Mouse (Mus musculus) CH12.LX (cell line): ENCODE data around the gene Mok. TPM values are rescaled to one million over a fixed set of nuclear protein-coding genes. Genes with fewer than 3 reads are reported as not detected.

Experiments used
- DNase-seq: peaks from one replicate; pipeline ENCODE4 v3.0.0-alpha.2; 2013; ENCODE audit errors: extremely low read depth
- H3K27ac ChIP-seq: 2 replicates; pipeline ENCODE4 v1.5.1; 2012; ENCODE audit warnings: low read depth, mild to moderate bottlenecking, control low read depth, moderate library complexity; ENCODE audit not compliant: insufficient read depth
- H3K27me3 ChIP-seq: replicated peaks from 2 replicates; pipeline ENCODE3; 2012; ENCODE audit warnings: inconsistent platforms
- H3K36me3 ChIP-seq, 2 experiments: replicated peaks in 1 of 2; 2 replicates each; pipeline versions ENCODE3 to v1.6.1; 2012; ENCODE audit warnings: inconsistent platforms in 1 of 2, low read length in 1 of 2, mild to moderate bottlenecking in 1 of 2, mixed read lengths in 1 of 2, moderate library complexity in 1 of 2; ENCODE audit not compliant: control insufficient read depth in 1 of 2, insufficient read depth in 1 of 2
- H3K4me1 ChIP-seq, 2 experiments: 2 replicates each; pipeline ENCODE4 v1.6.1; 2012; ENCODE audit warnings: inconsistent platforms in 1 of 2, moderate library complexity in 1 of 2; ENCODE audit not compliant: insufficient read depth in 2 of 2, control insufficient read depth in 1 of 2
- H3K4me2 ChIP-seq: 2 replicates; pipeline ENCODE4 v1.6.1; 2012; ENCODE audit warnings: low read depth, mild to moderate bottlenecking, control low read depth; ENCODE audit not compliant: poor library complexity, insufficient read depth, severe bottlenecking
- H3K4me3 ChIP-seq, 3 experiments: fragments of 150-350 bp in 1 of 3; sonication (generic) in 1 of 3; replicated peaks in 1 of 3; 2 replicates each; pipeline versions ENCODE3 to v1.5.1; 2011 to 2012; ENCODE audit warnings: low read depth in 2 of 3, low read length in 2 of 3, mild to moderate bottlenecking in 2 of 3, moderate library complexity in 2 of 3, control low read depth in 1 of 3, improper control_type of control experiment in 1 of 3, inconsistent platforms in 1 of 3, mixed read lengths in 1 of 3; ENCODE audit not compliant: poor library complexity in 1 of 3
- H3K79me2 ChIP-seq: replicated peaks from 2 replicates; pipeline ENCODE4 v1.6.1; 2012; ENCODE audit warnings: mild to moderate bottlenecking, moderate library complexity; ENCODE audit not compliant: control insufficient read depth, poor library complexity, insufficient read depth, severe bottlenecking; ENCODE audit errors: extremely low read depth
- H3K9ac ChIP-seq: 2 replicates; pipeline ENCODE4 v1.6.1; 2012; ENCODE audit warnings: low read depth, mild to moderate bottlenecking, control low read depth, moderate library complexity; ENCODE audit not compliant: insufficient read depth
- H3K9me3 ChIP-seq: replicated peaks from 2 replicates; pipeline ENCODE3; 2012; ENCODE audit warnings: low read length, inconsistent platforms, mixed read lengths
- BHLHE40 ChIP-seq: IDR thresholded peaks from 2 replicates; pipeline ENCODE4 v1.6.1; 2011; ENCODE audit warnings: mild to moderate bottlenecking, low read depth, low read length, improper control_type of control experiment
- CHD1 ChIP-seq: IDR thresholded peaks from 2 replicates; pipeline ENCODE4 v1.6.1; 2012; ENCODE audit warnings: low read depth, low read length, improper control_type of control experiment, inconsistent platforms
- ELF1 ChIP-seq: IDR thresholded peaks from 2 replicates; pipeline ENCODE4 v1.6.1; 2014; ENCODE audit warnings: low read depth, mild to moderate bottlenecking, inconsistent platforms, low read length, improper control_type of control experiment
- GABPA ChIP-seq: IDR thresholded peaks from 2 replicates; pipeline ENCODE4 v1.6.1; 2012; ENCODE audit warnings: low read depth, low read length, improper control_type of control experiment, inconsistent platforms; ENCODE audit not compliant: insufficient replicate concordance
- IRF4 ChIP-seq: IDR thresholded peaks from 2 replicates; pipeline ENCODE4 v1.6.1; 2014; ENCODE audit warnings: low read depth, mild to moderate bottlenecking, inconsistent platforms, low read length, improper control_type of control experiment
- JUN ChIP-seq: IDR thresholded peaks from 2 replicates; pipeline ENCODE4 v1.6.1; 2011; ENCODE audit warnings: low read depth, mild to moderate bottlenecking, low read length, improper control_type of control experiment, moderate library complexity; ENCODE audit not compliant: insufficient read depth
- KAT2A ChIP-seq: IDR thresholded peaks from 2 replicates; pipeline ENCODE4 v1.6.1; 2012; ENCODE audit warnings: low read length, improper control_type of control experiment, inconsistent platforms; ENCODE audit not compliant: insufficient replicate concordance
- MEF2A ChIP-seq: IDR thresholded peaks from 2 replicates; pipeline ENCODE4 v1.6.1; 2014; ENCODE audit warnings: low read depth, mild to moderate bottlenecking, inconsistent platforms, low read length, improper control_type of control experiment, borderline replicate concordance
- MYC ChIP-seq: IDR thresholded peaks from 2 replicates; pipeline ENCODE4 v1.6.1; 2011; ENCODE audit warnings: low read depth, mild to moderate bottlenecking, improper control_type of control experiment, low read length
- NRF1 ChIP-seq: IDR thresholded peaks from 2 replicates; pipeline ENCODE4 v1.6.1; 2014; ENCODE audit warnings: low read depth, mild to moderate bottlenecking, inconsistent platforms, low read length, improper control_type of control experiment, moderate library complexity
- PAX5 ChIP-seq: IDR thresholded peaks from 2 replicates; pipeline ENCODE4 v1.6.1; 2012; ENCODE audit warnings: low read length, inconsistent platforms, mixed read lengths
- POLR2A ChIP-seq: IDR thresholded peaks from 2 replicates; pipeline ENCODE4 v1.6.1; 2011; ENCODE audit warnings: low read depth, mild to moderate bottlenecking, improper control_type of control experiment, low read length
- POLR2AphosphoS2 ChIP-seq: IDR thresholded peaks from 2 replicates; pipeline ENCODE4 v1.6.1; 2011; ENCODE audit warnings: low read depth, low read length, improper control_type of control experiment
- RAD21 ChIP-seq: IDR thresholded peaks from 2 replicates; pipeline ENCODE4 v1.6.1; 2011; ENCODE audit warnings: low read depth, mild to moderate bottlenecking, low read length, improper control_type of control experiment, moderate library complexity
- RCOR1 ChIP-seq: conservative IDR thresholded peaks from 2 replicates; pipeline ENCODE4 v1.6.1; 2012; ENCODE audit warnings: low read depth, mild to moderate bottlenecking, inconsistent platforms, low read length, improper control_type of control experiment
- SMC3 ChIP-seq: IDR thresholded peaks from 2 replicates; pipeline ENCODE4 v1.6.1; 2011; ENCODE audit warnings: low read depth, low read length, improper control_type of control experiment
- TCF12 ChIP-seq: IDR thresholded peaks from 2 replicates; pipeline ENCODE4 v1.6.1; 2014; ENCODE audit warnings: low read depth, mild to moderate bottlenecking, inconsistent platforms, low read length, improper control_type of control experiment
- UBTF ChIP-seq: IDR thresholded peaks from 2 replicates; pipeline ENCODE4 v1.6.1; 2012; ENCODE audit warnings: low read depth, mild to moderate bottlenecking, inconsistent platforms, low read length, improper control_type of control experiment, moderate library complexity
- USF1 ChIP-seq: IDR thresholded peaks from 2 replicates; pipeline ENCODE4 v1.6.1; 2014; ENCODE audit warnings: low read depth, mild to moderate bottlenecking, inconsistent platforms, low read length, improper control_type of control experiment
- ZC3H11A ChIP-seq: IDR thresholded peaks from 2 replicates; pipeline ENCODE4 v1.6.1; 2012; ENCODE audit warnings: low read depth, mild to moderate bottlenecking, inconsistent platforms, low read length, improper control_type of control experiment
- ZKSCAN1 ChIP-seq: IDR thresholded peaks from 2 replicates; pipeline ENCODE4 v1.6.1; 2012; ENCODE audit warnings: low read depth, inconsistent platforms, low read length, improper control_type of control experiment, borderline replicate concordance
- ZMIZ1 ChIP-seq: IDR thresholded peaks from 2 replicates; pipeline ENCODE4 v1.6.1; 2012; ENCODE audit warnings: low read depth, mild to moderate bottlenecking, inconsistent platforms, low read length, improper control_type of control experiment
- ZNF384 ChIP-seq: IDR thresholded peaks from 2 replicates; pipeline ENCODE4 v1.6.1; 2012; ENCODE audit warnings: low read depth, low read length, improper control_type of control experiment, inconsistent platforms
- dilution Hi-C: fragments of 300-500 bp; cut with MboI; formaldehyde crosslinking; loops from 2 replicates; pipeline ENCODE4 v1.14.3; 2020; ENCODE audit warnings: low sequenced_read_pairs; ENCODE audit not compliant: extremely low pct_unique_long_range_greater_than_20kb, extremely low pct_ligation_motif_present
- in situ Hi-C: fragments of 300-500 bp; cut with MboI; formaldehyde crosslinking; loops from 3 replicates; pipeline ENCODE4 v1.14.3; 2019; ENCODE audit warnings: low sequenced_read_pairs, low pct_ligation_motif_present, low pct_unique_long_range_greater_than_20kb, mixed read lengths
- polyA plus RNA-seq: library from polyadenylated mRNA; unstranded; fragments of >175 nt; gene quantifications from 2 replicates; pipeline ENCODE4 v1.2.1, GENCODE M21; 2012; ENCODE audit warnings: low read depth; ENCODE audit not compliant: insufficient read length
- total RNA-seq, 2 experiments: library from RNA; depleted of rRNA; stranded (reverse); fragments of 300-350 nt in 1 of 2; fragments of >200 nt in 1 of 2; gene quantifications; 2 replicates each; pipeline ENCODE4 v1.2.3; 2012 to 2014

The Mok gene
- total and polyA plus RNA-seq, 3 experiments = 7.1 to 11.0 (median 9.8) TPM

DNA sequence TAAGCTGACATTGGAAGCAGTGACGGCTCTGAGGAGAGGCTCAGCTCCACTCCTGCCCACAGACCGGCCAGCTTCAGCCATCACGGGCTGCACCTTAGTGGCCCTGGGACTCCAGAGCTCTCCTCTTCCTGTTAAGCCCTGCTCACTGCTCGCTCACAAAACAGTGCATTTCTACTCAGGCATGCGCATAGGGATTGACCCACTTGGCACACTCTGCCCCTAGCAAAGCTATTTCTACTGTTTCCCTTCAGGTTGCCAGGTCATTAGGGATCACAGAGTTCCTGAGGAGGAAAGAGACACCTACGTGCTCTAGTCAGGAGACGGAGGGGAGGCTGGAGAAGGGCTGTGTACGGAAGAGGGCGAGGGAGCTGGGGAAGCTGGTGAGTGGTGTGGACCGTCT, 25.2 kb upstream of the Mok start:
- no peak for TF ChIP-seq TCF12
- no peak for DNase-seq
- no peaks in the 10 kb centered on the region for H3K4me1 ChIP-seq
- peaks cover 3% of the 10 kb centered on the region for H3K9me3 ChIP-seq
- dilution Hi-C loops = no loop called here
- H3K4me3 ChIP-seq = no peak overlapping the region
- no peak overlapping the region for H3K4me2 ChIP-seq
- peaks cover 78 to 92% of the 10 kb centered on the region in 2 experiments for H3K36me3 ChIP-seq
- H3K9ac ChIP-seq = no peak overlapping the region
- H3K27ac ChIP-seq = no peak overlapping the region
- no peaks in the 10 kb centered on the region for H3K79me2 ChIP-seq
- no peaks in the 10 kb centered on the region for H3K27me3 ChIP-seq
- in situ Hi-C loops = no loop called here

DNA sequence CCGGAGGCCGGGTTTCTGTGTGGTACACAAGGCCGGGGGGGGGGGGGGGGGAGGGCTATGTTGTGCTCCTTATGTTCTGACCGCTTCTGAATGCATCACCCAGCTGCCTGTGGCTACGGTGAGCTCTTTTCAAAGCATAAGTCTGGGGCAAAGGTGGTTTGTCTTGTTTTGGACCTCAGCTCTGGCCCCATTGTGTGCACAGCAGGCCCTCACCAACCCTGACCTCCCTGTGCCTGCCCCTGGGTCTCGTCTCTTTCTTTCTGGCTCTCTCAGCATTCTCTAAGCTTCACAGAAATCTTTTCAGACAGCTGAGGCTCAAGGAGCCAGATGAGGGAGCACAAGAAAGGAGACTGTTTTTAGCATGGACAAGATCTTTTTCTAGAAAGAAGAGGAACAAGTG, 24.8 kb upstream of the Mok start:
- Histone ChIP-seq H3K27ac (no peak overlapping the region), H3K9ac (no peak overlapping the region), H3K79me2 (no peaks in the 10 kb centered on the region), H3K4me3 (no peak overlapping the region)
- in situ Hi-C loops = no loop called here
- DNase-seq = no peak
- TF ChIP-seq USF1 (no peak), ZMIZ1 (no peak), ZC3H11A (no peak), ELF1 (no peak), SMC3 (no peak), KAT2A (no peak), RAD21 (no peak), ZNF384 (no peak), POLR2A (no peak), RCOR1 (no peak), UBTF (no peak), IRF4 (no peak), NRF1 (no peak)
- TF ChIP-seq, all 38 proteins: peak for 0
- Histone ChIP-seq H3K36me3 (peaks cover 78 to 92% of the 10 kb centered on the region in 2 experiments), H3K4me1 (no peaks in the 10 kb centered on the region), H3K27me3 (no peaks in the 10 kb centered on the region), H3K9me3 (peaks cover 3% of the 10 kb centered on the region), H3K4me2 (no peak overlapping the region)
- dilution Hi-C loops = no loop called here

GRCm38 (mm10) chr12:110864008-110864407, 23.3 kb upstream of the Mok start:
- no peak for DNase-seq

More at GRCm38 (mm10) chr12:110864008-110864407, 23.3 kb upstream of the Mok start:
- in situ Hi-C loops = no loop called here
- Histone ChIP-seq H3K4me3 (no peak overlapping the region), H3K27ac (no peak overlapping the region), H3K4me1 (peaks cover 7 to 9% of the 10 kb centered on the region in 2 experiments; a peak in 3 of 4 replicates), H3K36me3 (peaks cover 67 to 89% of the 10 kb centered on the region in 2 experiments), H3K4me2 (no peak overlapping the region), H3K79me2 (no peaks in the 10 kb centered on the region), H3K9me3 (peaks cover 3% of the 10 kb centered on the region), H3K27me3 (no peaks in the 10 kb centered on the region), H3K9ac (no peak overlapping the region)
- TF ChIP-seq RCOR1 = no peak
- no peak for TF ChIP-seq ZNF384
- TF ChIP-seq MEF2A = no peak
- TF ChIP-seq POLR2A = no peak
- no peak for TF ChIP-seq BHLHE40
- TF ChIP-seq PAX5 = no peak
- TF ChIP-seq GABPA = no peak
- TF ChIP-seq MYC = no peak
- no peak for TF ChIP-seq KAT2A
- TF ChIP-seq CHD1 = no peak
- no peak for TF ChIP-seq ZKSCAN1
- no peak for TF ChIP-seq UBTF
- TF ChIP-seq ELF1 = no peak
- no peak for TF ChIP-seq JUN
- TF ChIP-seq POLR2AphosphoS2 = no peak
- dilution Hi-C loops = no loop called here
